Mouse (Mus musculus) lung, adult 2 months (tissue): ENCODE results near the gene Hba-a1.
"Not testable (repeated sequence)": the region's sequence is repeated elsewhere in the genome, so short reads cannot be mapped to it uniquely, and the experiment has no call there.

Experiments
- CTCF ChIP-seq: fragments of 200-500 bp; IDR thresholded peaks from 2 replicates; pipeline ENCODE4 v1.5.1; 2011; ENCODE audit warnings: mild to moderate bottlenecking, low read length, control low read depth; ENCODE audit not compliant: insufficient read depth
- POLR2A ChIP-seq: fragments of 200-500 bp; IDR thresholded peaks from 2 replicates; pipeline ENCODE4 v1.6.1; 2011; ENCODE audit warnings: low read depth, mild to moderate bottlenecking, control low read depth, low read length, borderline replicate concordance; ENCODE audit errors: extremely low read depth

DNA sequence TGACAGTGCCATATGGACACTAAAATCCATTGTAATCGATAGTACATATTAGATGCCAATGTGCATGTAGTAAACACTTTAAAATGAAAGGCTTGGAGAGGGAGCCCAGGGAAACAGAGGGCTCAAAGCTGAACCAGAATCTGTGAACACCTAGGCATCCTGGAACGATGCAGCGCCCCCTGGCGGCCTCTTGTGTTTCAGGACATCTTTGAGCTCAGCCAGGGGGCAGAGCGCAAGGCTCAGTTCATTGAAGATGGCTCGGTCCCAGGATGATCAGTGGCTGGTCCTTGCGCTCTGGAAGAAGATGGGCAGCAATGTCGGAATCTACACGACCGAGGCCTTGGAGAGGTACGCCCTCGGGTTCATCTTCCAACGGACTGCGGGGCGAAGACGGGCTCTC lies 16.6 kb downstream of the Hba-a1 start, which contains the start of gene Hbq1a:
- not testable (repeated sequence) for TF ChIP-seq POLR2A
- TF ChIP-seq CTCF = peak; percentile 45
